Mouse (Mus musculus): ENCODE data around the gene Adam33.

- TF ChIP-seq CTCF (conservative IDR thresholded peaks at IDR 0.05 in 1 of 2, IDR thresholded peaks at IDR 0.05 in 1 of 2; ENCODE audit: low read depth in 2 of 2, low read length in 2 of 2) (no peak), JUND (conservative IDR thresholded peaks at IDR 0.05; ENCODE audit: low read depth, low read length) (no peak), UBTF (IDR thresholded peaks at IDR 0.05; ENCODE audit: low read depth, low read length) (no peak), MAZ (IDR thresholded peaks at IDR 0.05; ENCODE audit: low read depth, low read length) (no peak), MEF2A (IDR thresholded peaks at IDR 0.05; ENCODE audit: borderline replicate concordance, low read depth, low read length) (no peak), POLR2A (IDR thresholded peaks at IDR 0.05; ENCODE audit: low read depth, low read length) (no peak)
Measured at GRCm38 (mm10) chr2:131037226-131037990, 26.2 kb downstream of the Adam33 start.

Measured in CH12.LX (cell line).